Mouse (Mus musculus): ENCODE data around the gene Eipr1. TPM values are rescaled to one million over a fixed set of nuclear protein-coding genes. Genes with fewer than 3 reads are reported as not detected.
"Not testable (repeated sequence)": the region's sequence is repeated elsewhere in the genome, so short reads cannot be mapped to it uniquely, and the experiment has no call there.

Gene Eipr1
- polyA plus RNA-seq, 1 experiment from 2014 or later, result 37.7 TPM

- ATAC-seq (ENCODE audit: insufficient number of reproducible peaks, low FRiP score, low TSS enrichment, low read depth), result no peak
- DNase-seq (ENCODE audit: low spot score), result no peak
- no peaks in the 10 kb centered on the region for H3K36me3 ChIP-seq (ENCODE audit: control insufficient read depth, insufficient read depth, low read length)
- no peaks in the 10 kb centered on the region for H3K9me3 ChIP-seq (ENCODE audit: control insufficient read depth, low read length)
- H3K9ac ChIP-seq (ENCODE audit: low read length), result no peak overlapping the region
- H3K27me3 ChIP-seq (ENCODE audit: control insufficient read depth, insufficient read depth, low read length), result no peaks in the 10 kb centered on the region
- no peak overlapping the region for H3K4me3 ChIP-seq (ENCODE audit: low read depth, low read length)
- H3K4me2 ChIP-seq (ENCODE audit: low read depth, severe bottlenecking), result no peak overlapping the region
- peaks cover 5% of the 10 kb centered on the region for H3K4me1 ChIP-seq (ENCODE audit: control insufficient read depth, insufficient read depth, low read length)
- WGBS, result 100% methylated on average over 1 of the region's 1 CpGs
- no peak overlapping the region for H3K27ac ChIP-seq (replicated peaks; ENCODE audit: low read depth, low read length)
These were observed 154.4 kb downstream of the Eipr1 start for GRCm38 (mm10) chr12:28906016-28906415.

DNA sequence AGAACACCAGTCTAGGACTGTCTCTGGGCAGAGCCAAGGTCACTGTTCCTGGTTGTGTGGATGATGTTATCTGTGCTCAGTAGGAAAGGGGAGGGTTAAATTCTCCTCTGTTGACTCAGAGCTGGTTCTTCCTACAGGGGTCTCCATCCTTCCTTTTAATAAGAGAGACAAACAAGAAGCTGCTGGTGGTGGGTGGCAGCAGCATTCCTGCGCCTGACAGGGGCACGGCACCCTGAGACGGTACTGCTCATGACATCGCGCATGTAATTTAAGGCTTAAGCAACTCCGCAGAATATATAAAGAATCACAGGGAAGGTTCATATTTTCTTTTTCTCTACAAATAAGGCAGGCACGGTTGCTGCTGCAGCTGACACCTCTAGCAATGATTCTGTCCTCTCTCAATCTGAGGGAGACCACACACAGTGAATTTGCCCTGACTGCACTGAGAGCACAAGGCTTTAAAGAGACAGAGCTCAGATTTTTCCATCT lies 155.2 kb downstream of the Eipr1 start:
- Histone ChIP-seq H3K36me3 (ENCODE audit: control insufficient read depth, insufficient read depth, low read length) (no peaks in the 10 kb centered on the region), H3K4me1 (ENCODE audit: control insufficient read depth, insufficient read depth, low read length) (peaks cover 5% of the 10 kb centered on the region), H3K27ac (replicated peaks; ENCODE audit: low read depth, low read length) (no peak overlapping the region), H3K27me3 (ENCODE audit: control insufficient read depth, insufficient read depth, low read length) (no peaks in the 10 kb centered on the region), H3K9me3 (ENCODE audit: control insufficient read depth, low read length) (no peaks in the 10 kb centered on the region), H3K4me3 (ENCODE audit: low read depth, low read length) (no peak overlapping the region), H3K9ac (ENCODE audit: low read length) (no peak overlapping the region), H3K4me2 (ENCODE audit: low read depth, severe bottlenecking) (no peak overlapping the region)
- ATAC-seq (ENCODE audit: insufficient number of reproducible peaks, low FRiP score, low TSS enrichment, low read depth) (no peak), DNase-seq (ENCODE audit: low spot score) (no peak)
- 35% methylated on average over 7 of the region's 7 CpGs for WGBS

GRCm38 (mm10) chr12:28907814-28908213 lies 156.2 kb downstream of the Eipr1 start:
- Histone ChIP-seq H3K4me2 (ENCODE audit: low read depth, severe bottlenecking) (no peak overlapping the region), H3K9me3 (ENCODE audit: control insufficient read depth, low read length) (no peaks in the 10 kb centered on the region), H3K27ac (replicated peaks; ENCODE audit: low read depth, low read length) (no peak overlapping the region), H3K36me3 (ENCODE audit: control insufficient read depth, insufficient read depth, low read length) (no peaks in the 10 kb centered on the region), H3K27me3 (ENCODE audit: control insufficient read depth, insufficient read depth, low read length) (no peaks in the 10 kb centered on the region), H3K9ac (ENCODE audit: low read length) (no peak overlapping the region), H3K4me3 (ENCODE audit: low read depth, low read length) (no peak overlapping the region), H3K4me1 (ENCODE audit: control insufficient read depth, insufficient read depth, low read length) (peaks cover 7% of the 10 kb centered on the region)
- 36% methylated on average over 9 of the region's 9 CpGs for WGBS
- DNase-seq (ENCODE audit: low spot score), result no peak
- ATAC-seq (ENCODE audit: insufficient number of reproducible peaks, low FRiP score, low TSS enrichment, low read depth), result no peak

DNA sequence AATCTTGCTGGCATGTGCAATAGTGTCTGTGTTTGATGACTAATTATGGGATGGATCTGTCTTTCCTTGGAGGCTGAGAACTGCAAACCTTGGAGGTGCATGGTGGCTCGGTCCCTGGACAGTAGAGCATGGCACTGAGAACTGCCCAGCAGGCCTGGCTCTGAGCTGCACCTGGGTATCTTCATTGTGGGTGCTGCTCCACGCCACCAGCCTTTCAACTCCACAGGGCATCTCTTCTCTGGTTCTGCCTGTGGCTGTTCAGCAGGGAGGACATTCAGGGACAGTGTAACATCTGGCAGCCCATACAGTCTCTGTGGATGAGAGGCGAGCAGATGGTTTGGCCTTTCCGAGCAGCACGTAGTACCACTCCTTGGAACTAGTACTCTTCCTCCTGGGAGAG lies 158.2 kb downstream of the Eipr1 start:
- DNase-seq (ENCODE audit: low spot score), result peak; percentile 16
- WGBS, result 80% methylated on average over 5 of the region's 5 CpGs

DNA sequence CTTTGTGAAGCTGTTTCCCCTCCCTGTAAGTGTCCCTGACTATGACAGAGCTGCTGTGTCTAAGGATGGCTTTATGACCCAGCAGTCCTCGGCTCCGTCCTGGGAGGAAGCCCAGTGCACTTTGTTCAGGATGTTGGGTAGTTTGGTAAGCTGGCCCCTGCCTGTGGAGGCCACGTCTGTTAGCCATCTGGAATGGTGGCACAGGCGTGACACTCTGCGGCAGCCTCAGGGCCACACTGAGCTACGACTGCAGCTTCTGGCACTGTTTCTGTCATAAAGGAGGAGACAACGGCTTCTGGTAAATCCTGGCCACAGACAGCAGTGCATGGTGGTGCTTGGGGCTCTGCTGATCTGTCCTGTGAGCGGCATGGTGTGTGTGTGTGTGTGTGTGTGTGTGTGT lies 159.0 kb downstream of the Eipr1 start:
- Histone ChIP-seq H3K9ac (ENCODE audit: low read length) (no peak overlapping the region; the same call in 1 of the 2 replicates), H3K36me3 (ENCODE audit: control insufficient read depth, insufficient read depth, low read length) (no peaks in the 10 kb centered on the region), H3K4me2 (ENCODE audit: low read depth, severe bottlenecking) (no peak overlapping the region), H3K27ac (replicated peaks; ENCODE audit: low read depth, low read length) (no peak overlapping the region), H3K9me3 (ENCODE audit: control insufficient read depth, low read length) (no peaks in the 10 kb centered on the region), H3K4me3 (ENCODE audit: low read depth, low read length) (no peak overlapping the region), H3K4me1 (ENCODE audit: control insufficient read depth, insufficient read depth, low read length) (peaks cover 7% of the 10 kb centered on the region), H3K27me3 (ENCODE audit: control insufficient read depth, insufficient read depth, low read length) (no peaks in the 10 kb centered on the region)
- WGBS, result 23% methylated on average over 8 of the region's 8 CpGs
- ATAC-seq (ENCODE audit: insufficient number of reproducible peaks, low FRiP score, low TSS enrichment, low read depth) (no peak), DNase-seq (ENCODE audit: low spot score) (no peak)

More for the DNA sequence above, 158.2 kb downstream of the Eipr1 start:
- Histone ChIP-seq H3K4me1 (ENCODE audit: control insufficient read depth, insufficient read depth, low read length) (peaks cover 7% of the 10 kb centered on the region), H3K27me3 (ENCODE audit: control insufficient read depth, insufficient read depth, low read length) (no peaks in the 10 kb centered on the region), H3K4me3 (ENCODE audit: low read depth, low read length) (no peak overlapping the region), H3K4me2 (ENCODE audit: low read depth, severe bottlenecking) (no peak overlapping the region), H3K9ac (ENCODE audit: low read length) (no peak overlapping the region), H3K36me3 (ENCODE audit: control insufficient read depth, insufficient read depth, low read length) (no peaks in the 10 kb centered on the region), H3K9me3 (ENCODE audit: control insufficient read depth, low read length) (no peaks in the 10 kb centered on the region), H3K27ac (replicated peaks; ENCODE audit: low read depth, low read length) (no peak overlapping the region)
- no peak for ATAC-seq (ENCODE audit: insufficient number of reproducible peaks, low FRiP score, low TSS enrichment, low read depth)

DNA sequence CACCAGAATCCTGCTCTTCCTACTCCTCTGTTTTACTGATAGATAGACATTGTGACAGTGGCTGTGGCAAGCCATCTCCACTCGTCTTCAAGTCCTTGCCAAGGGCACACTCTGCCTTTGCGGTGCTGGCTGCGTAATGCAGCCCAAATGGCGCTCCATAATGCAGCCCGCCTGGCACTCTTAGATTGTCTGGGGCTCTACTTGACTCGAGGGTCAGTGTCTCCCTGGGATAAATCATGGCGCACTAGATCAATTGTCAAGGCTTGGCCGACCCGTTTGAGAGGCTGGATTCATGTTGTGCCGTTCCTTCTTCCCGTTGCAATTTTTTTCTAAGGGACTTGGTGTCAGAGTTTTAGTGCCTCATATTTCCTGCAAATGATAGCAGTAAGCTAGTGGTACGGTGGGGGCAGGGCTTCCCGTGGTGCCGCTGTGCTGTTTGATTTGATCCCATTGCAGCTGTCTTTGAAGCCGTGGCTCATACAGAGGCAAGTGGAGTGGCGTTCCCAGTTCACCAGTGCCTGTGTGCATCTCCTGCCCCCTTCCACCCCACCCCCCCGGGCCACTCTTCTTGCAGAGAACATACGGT lies 160.8 kb downstream of the Eipr1 start:
- H3K9ac ChIP-seq (ENCODE audit: low read length), result no peak overlapping the region
- no peak overlapping the region for H3K4me2 ChIP-seq (ENCODE audit: low read depth, severe bottlenecking)
- H3K27ac ChIP-seq (replicated peaks; ENCODE audit: low read depth, low read length), result no peak overlapping the region
- no peaks in the 10 kb centered on the region for H3K36me3 ChIP-seq (ENCODE audit: control insufficient read depth, insufficient read depth, low read length)
- WGBS, result 61% methylated on average over 18 of the region's 18 CpGs
- H3K9me3 ChIP-seq (ENCODE audit: control insufficient read depth, low read length), result no peaks in the 10 kb centered on the region
- H3K4me1 ChIP-seq (ENCODE audit: control insufficient read depth, insufficient read depth, low read length), result peaks cover 2% of the 10 kb centered on the region; the same call in 1 of the 2 replicates
- ATAC-seq (ENCODE audit: insufficient number of reproducible peaks, low FRiP score, low TSS enrichment, low read depth) (no peak), DNase-seq (ENCODE audit: low spot score) (peak; percentile 38)
- no peaks in the 10 kb centered on the region for H3K27me3 ChIP-seq (ENCODE audit: control insufficient read depth, insufficient read depth, low read length)
- H3K4me3 ChIP-seq (ENCODE audit: low read depth, low read length), result no peak overlapping the region

GRCm38 (mm10) chr12:28913099-28913498 lies 161.5 kb downstream of the Eipr1 start:
- Histone ChIP-seq H3K9ac (ENCODE audit: low read length) (no peak overlapping the region), H3K36me3 (ENCODE audit: control insufficient read depth, insufficient read depth, low read length) (no peaks in the 10 kb centered on the region), H3K4me1 (ENCODE audit: control insufficient read depth, insufficient read depth, low read length) (0 out of 2 replicates have a peak, but pooled peaks cover 2% of the 10 kb centered on the region), H3K27me3 (ENCODE audit: control insufficient read depth, insufficient read depth, low read length) (no peaks in the 10 kb centered on the region), H3K4me2 (ENCODE audit: low read depth, severe bottlenecking) (no peak overlapping the region), H3K9me3 (ENCODE audit: control insufficient read depth, low read length) (no peaks in the 10 kb centered on the region), H3K27ac (replicated peaks; ENCODE audit: low read depth, low read length) (no peak overlapping the region), H3K4me3 (ENCODE audit: low read depth, low read length) (no peak overlapping the region)
- DNase-seq (ENCODE audit: low spot score) (no peak), ATAC-seq (ENCODE audit: insufficient number of reproducible peaks, low FRiP score, low TSS enrichment, low read depth) (no peak)
- WGBS, result 51% methylated on average over 3 of the region's 3 CpGs

DNA sequence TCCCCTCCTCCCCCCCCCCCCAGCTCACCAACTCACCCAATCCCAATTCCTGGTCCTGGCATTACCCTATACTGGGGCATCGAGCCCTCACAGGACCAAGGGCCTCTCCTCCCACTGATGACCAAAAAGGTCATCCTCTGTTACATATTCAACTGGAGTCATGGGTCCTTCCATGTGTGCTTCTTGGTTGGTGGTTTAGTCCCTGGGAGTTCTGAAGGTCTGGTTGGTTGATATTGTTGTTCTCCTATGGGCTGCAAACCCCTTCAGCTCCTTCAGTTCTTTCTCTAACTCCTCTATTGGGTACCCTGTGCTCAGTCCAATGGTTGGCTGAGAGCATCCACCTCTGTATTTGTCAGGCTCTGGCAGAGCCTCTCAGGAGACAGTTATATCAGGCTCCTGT lies 162.5 kb downstream of the Eipr1 start:
- not testable (repeated sequence) for H3K9me3 ChIP-seq (ENCODE audit: control insufficient read depth, low read length); H3K27ac ChIP-seq (replicated peaks; ENCODE audit: low read depth, low read length); H3K9ac ChIP-seq (ENCODE audit: low read length); H3K4me2 ChIP-seq (ENCODE audit: low read depth, severe bottlenecking); DNase-seq (ENCODE audit: low spot score); H3K4me3 ChIP-seq (ENCODE audit: low read depth, low read length); H3K27me3 ChIP-seq (ENCODE audit: control insufficient read depth, insufficient read depth, low read length); ATAC-seq (ENCODE audit: insufficient number of reproducible peaks, low FRiP score, low TSS enrichment, low read depth); H3K4me1 ChIP-seq (ENCODE audit: control insufficient read depth, insufficient read depth, low read length); H3K36me3 ChIP-seq (ENCODE audit: control insufficient read depth, insufficient read depth, low read length)
- WGBS, result 100% methylated on average over 1 of the region's 1 CpGs
